Mouse (Mus musculus) midbrain, embryonic 11.5 days (tissue): ENCODE results near the gene Adam15. TPM values are rescaled to one million over a fixed set of nuclear protein-coding genes. Genes with fewer than 3 reads are reported as not detected.
A peak's percentile ranks its signal among the peaks of the same experiment; 100 is the strongest.

ENCODE experiments used
- ATAC-seq: fragments of 200-750 bp; cut with Nextera tagmentation; 2 replicates; pipeline ENCODE4 v1.8.0; 2017; ENCODE audit warnings: moderate TSS enrichment, moderate library complexity; ENCODE audit not compliant: low FRiP score
- DNase-seq: peaks from one replicate; pipeline ENCODE4 v3.0.0; 2015; ENCODE audit warnings: low spot score; ENCODE audit errors: missing footprints
- H3K27ac ChIP-seq: fragments of 300-500 bp; sonication (generic); 2 replicates; pipeline ENCODE4 v1.5.1; 2014; ENCODE audit warnings: low read depth, low read length
- H3K27me3 ChIP-seq: fragments of 300-500 bp; sonication (generic); 2 replicates; pipeline ENCODE4 v1.6.1; 2014; ENCODE audit warnings: mild to moderate bottlenecking, low read length, moderate library complexity, mixed read lengths; ENCODE audit not compliant: control insufficient read depth, insufficient read depth
- H3K36me3 ChIP-seq: fragments of 300-500 bp; sonication (generic); 2 replicates; pipeline ENCODE4 v1.6.1; 2014; ENCODE audit warnings: mild to moderate bottlenecking, low read length, moderate library complexity, mixed read lengths; ENCODE audit not compliant: control insufficient read depth, insufficient read depth
- H3K4me1 ChIP-seq: fragments of 300-500 bp; sonication (generic); 2 replicates; pipeline ENCODE4 v1.6.1; 2014; ENCODE audit warnings: low read length; ENCODE audit not compliant: control insufficient read depth, insufficient read depth
- H3K4me2 ChIP-seq: fragments of 300-500 bp; sonication (generic); 2 replicates; pipeline ENCODE4 v1.6.1; 2014; ENCODE audit warnings: mild to moderate bottlenecking, moderate library complexity
- H3K4me3 ChIP-seq: fragments of 300-500 bp; sonication (generic); 2 replicates; pipeline ENCODE4 v1.5.1; 2014; ENCODE audit warnings: low read depth, low read length
- H3K9ac ChIP-seq: fragments of 300-500 bp; sonication (generic); 2 replicates; pipeline ENCODE4 v1.6.1; 2014; ENCODE audit warnings: low read length
- H3K9me3 ChIP-seq: fragments of 300-500 bp; sonication (generic); 2 replicates; pipeline ENCODE4 v1.6.1; 2016; ENCODE audit warnings: low read length; ENCODE audit not compliant: control insufficient read depth
- WGBS: fragments of 180-500 bp; shearing (Covaris S2); extraction: QIAGEN DNeasy Blood & Tissue Kit; methylation state at CpG from one replicate; pipeline ENCODE4 v1.1.7; 2014; 5-methylcytosine and 5-hydroxymethylcytosine counted together
- polyA plus RNA-seq: library from polyadenylated mRNA; unstranded; fragments of >200 nt; fragmentation: Nextera tagmentation; extraction: Ambion mirVana; gene quantifications from 2 replicates; pipeline ENCODE4 v1.2.1, GENCODE M21; 2014

The Adam15 gene
- polyA plus RNA-seq, 1 experiment from 2014 or later, result 18.7 TPM

DNA sequence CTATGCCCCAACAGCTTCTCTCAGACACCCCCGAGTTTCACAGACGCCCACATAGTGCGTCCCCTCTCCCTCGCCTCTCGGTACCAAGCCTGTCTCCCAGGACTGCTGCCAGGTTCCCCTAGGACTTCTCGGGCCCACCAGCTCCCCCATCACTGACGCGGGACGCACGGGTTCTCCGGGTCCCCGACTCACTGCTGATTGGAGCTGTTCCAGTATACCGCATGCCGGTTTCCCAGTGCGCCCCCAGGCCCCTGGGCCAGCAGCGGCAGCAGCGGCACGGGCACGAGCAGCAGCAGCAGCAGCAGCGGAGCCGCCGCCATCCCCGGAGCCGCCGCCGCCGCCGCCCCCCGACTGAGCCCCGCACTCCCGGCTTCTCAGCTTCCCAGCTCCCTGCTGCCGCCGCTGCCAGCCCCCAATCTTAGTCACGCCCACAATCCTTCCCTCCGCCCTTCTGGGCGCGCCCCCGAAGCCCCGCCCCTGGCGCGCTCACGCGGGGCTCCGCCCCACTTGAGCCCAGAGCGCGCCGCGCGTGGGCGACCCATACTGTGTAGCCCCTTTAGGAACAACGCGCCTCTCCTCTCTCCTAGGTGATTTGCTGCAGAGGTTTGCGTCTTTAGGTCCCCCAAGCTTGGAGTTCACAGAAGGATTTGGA, 27.2 kb downstream of the Adam15 start, which contains the start of gene Efna3:
TSS of gene Efna3 (minus strand) at position 452 of the 652 bp plus-strand sequence.
- H3K9me3 ChIP-seq, result no peaks in the 10 kb centered on the region

DNA sequence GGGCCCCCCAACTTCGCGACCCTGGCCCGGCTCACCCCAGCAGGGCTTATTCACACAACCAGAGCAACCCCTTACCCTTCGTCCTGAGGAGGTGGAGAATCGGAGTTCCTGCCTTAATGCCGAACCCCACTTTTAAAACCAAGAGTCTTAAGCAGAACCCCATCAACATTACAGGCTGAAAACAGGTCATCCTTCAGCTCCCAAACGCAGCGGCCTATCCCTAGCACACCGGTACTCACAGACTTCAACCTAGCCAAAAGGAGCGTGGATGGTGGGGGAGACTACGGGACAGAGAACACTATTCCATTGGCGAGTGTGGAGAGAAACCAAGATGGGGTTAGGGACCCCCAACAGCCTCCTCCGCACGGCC, 27.7 kb downstream of the Adam15 start:
- WGBS, result under 1% methylated on average over 14 of the region's 14 CpGs
- Histone ChIP-seq H3K9ac (peak overlapping the region; percentile 64), H3K36me3 (no peaks in the 10 kb centered on the region), H3K4me1 (peaks cover 39% of the 10 kb centered on the region), H3K4me3 (peak overlapping the region; percentile 52), H3K4me2 (peak overlapping the region; percentile 95), H3K27me3 (peaks cover 59% of the 10 kb centered on the region), H3K9me3 (no peaks in the 10 kb centered on the region), H3K27ac (no peak overlapping the region)
- peak; percentile 94 for DNase-seq
- no peak for ATAC-seq

More for the DNA sequence above, 27.2 kb downstream of the Adam15 start, which contains the start of gene Efna3:
- DNase-seq, result peak; percentile 97
- Histone ChIP-seq H3K36me3 (no peaks in the 10 kb centered on the region), H3K4me3 (peak within 1 kb of the TSS; percentile 52), H3K27ac (no peak within 1 kb of the TSS), H3K27me3 (peaks cover 55% of the 10 kb centered on the region), H3K4me2 (peak within 1 kb of the TSS; percentile 95), H3K9ac (peak within 1 kb of the TSS; percentile 64), H3K4me1 (peaks cover 37% of the 10 kb centered on the region)
- ATAC-seq, result peak; percentile 49
- 1% methylated on average over 46 of the region's 53 CpGs for WGBS

DNA sequence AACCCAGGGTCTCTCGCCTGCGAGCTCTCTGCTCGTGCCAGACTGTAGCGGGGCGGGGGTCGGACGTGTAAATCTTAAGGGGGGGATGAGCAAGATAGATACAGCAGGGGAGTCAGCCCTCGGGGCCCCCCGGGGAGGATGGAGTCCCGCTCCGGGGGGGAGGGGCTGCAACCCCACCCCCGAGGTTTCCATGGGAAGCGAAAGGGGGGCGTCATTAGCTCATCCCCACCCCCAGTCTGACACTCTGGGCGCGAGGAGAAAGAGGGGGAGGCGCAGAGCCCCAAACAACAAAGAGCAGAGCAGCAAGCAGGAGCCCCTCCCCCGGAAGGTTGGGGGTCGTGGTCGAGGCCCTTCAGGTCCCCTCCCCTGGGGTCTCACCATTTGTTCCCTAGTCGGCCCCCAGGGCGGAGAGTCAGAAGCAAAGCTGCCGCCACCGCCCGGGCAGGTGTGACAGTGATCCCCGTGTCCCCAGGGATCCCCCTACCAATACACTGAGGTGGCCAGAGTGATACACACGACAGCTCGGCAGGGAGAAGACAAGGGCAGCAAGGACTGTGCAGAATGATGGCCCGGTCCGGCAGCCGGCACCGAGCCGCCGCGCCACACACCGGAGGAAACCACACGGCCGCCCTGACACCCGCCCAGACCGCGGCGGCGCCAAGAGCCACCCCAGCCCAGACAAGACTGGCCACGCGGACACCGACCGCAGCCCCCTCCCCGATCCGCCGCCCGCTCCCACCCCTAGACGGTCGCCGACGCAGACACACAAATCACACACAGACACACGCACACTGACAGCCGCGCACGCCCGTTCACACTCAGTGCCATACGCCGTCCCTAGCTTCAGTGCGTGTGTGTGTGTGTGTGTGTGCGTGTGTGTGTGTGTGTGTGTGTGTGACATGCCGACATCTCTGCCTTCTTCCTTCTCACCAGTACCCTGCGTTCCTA, 28.3 kb downstream of the Adam15 start:
- Histone ChIP-seq H3K4me3 (peak overlapping the region; percentile 52), H3K4me1 (peaks cover 42% of the 10 kb centered on the region), H3K27ac (peak overlapping the region; percentile 59), H3K27me3 (peaks cover 62% of the 10 kb centered on the region), H3K9ac (peak overlapping the region; percentile 64), H3K4me2 (peak overlapping the region; percentile 95), H3K9me3 (no peaks in the 10 kb centered on the region), H3K36me3 (no peaks in the 10 kb centered on the region)
- ATAC-seq, result peak; percentile 12; the same call in 1 of the 2 replicates
- peak; percentile 93 for DNase-seq
- WGBS, result under 1% methylated on average over 58 of the region's 66 CpGs

DNA sequence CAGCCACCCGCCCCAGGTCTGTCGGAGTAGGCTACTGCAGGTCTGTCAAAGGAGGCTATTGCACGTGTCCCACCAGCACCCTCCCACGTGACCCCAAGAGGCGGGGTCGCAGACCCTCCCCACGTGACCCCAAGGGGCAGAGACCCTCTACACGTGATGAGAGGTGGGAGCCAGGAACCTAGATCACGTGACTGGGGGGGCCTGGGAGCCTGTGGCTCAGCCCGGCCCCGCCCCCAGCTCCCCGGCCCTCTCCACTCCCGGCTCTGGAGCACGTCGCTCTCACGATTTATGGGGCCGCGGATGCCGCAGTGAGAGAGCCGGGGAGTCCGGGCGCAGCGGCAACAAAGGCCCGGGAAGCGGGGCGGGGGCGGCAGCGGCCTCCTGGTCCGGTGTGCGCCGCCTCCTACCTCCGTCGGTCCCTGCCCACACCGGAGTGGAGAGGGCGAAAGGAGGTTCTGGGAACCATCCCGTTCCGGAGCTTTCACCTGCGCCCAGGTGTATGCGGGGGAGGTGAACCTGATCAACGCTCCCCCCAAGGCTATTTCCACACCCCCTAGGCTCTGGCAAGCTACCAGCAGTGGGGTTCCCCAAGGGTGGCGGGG, 29.1 kb downstream of the Adam15 start:
- H3K4me1 ChIP-seq, result peaks cover 47% of the 10 kb centered on the region
- 1% methylated on average over 41 of the region's 41 CpGs for WGBS
- no peaks in the 10 kb centered on the region for H3K36me3 ChIP-seq
- H3K4me3 ChIP-seq, result peak overlapping the region; percentile 52
- ATAC-seq (peak; percentile 17), DNase-seq (peak; percentile 95)
- H3K4me2 ChIP-seq, result peak overlapping the region; percentile 95
- H3K9me3 ChIP-seq, result no peaks in the 10 kb centered on the region
- peak overlapping the region; percentile 64 for H3K9ac ChIP-seq
- H3K27me3 ChIP-seq, result peaks cover 70% of the 10 kb centered on the region
- peak overlapping the region; percentile 59 for H3K27ac ChIP-seq

DNA sequence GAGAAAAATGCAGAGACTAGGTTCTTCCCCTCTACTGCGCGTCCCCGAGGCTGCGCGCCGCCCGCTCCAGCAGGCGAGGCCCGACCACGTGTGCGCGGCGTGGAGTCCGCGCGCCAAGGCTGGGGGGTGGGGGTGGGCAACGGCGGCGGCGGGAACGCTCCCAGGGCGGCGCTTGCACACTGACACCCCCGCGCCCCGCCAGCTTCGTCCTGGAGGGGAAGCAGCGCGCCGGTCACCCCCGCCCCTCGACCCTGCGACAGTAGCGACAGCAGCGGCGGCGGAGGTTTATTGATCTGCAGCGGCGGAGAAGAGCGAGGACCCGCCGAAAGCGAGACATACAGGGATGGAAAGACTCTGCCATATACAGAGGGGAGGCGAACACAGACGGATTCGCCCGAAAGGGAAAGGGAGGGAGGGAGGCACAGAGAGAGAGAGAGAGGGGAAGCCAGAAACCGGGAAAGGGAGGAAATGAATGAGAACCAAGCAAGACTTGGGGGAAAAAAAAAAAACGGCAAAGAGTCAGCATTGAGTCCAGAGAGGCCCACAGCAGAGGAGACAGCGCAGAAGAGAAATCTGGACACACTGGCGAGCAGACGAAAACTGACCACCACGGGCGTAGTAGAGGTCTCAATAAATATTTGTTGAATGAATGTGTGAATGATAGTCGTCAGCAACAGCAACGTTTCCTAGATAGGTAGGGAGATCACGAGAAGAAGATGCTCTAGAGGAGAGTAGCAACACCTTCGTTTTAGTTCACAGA, 30.0 kb downstream of the Adam15 start:
- H3K27ac ChIP-seq, result no peak overlapping the region; the same call in 1 of the 2 replicates
- 4% methylated on average over 58 of the region's 58 CpGs for WGBS
- DNase-seq, result peak; percentile 93
- H3K4me2 ChIP-seq, result peak overlapping the region; percentile 95
- no peak for ATAC-seq
- H3K36me3 ChIP-seq, result no peaks in the 10 kb centered on the region
- peaks cover 56% of the 10 kb centered on the region for H3K4me1 ChIP-seq
- peaks cover 71% of the 10 kb centered on the region for H3K27me3 ChIP-seq
- no peaks in the 10 kb centered on the region for H3K9me3 ChIP-seq
- H3K4me3 ChIP-seq, result peak overlapping the region; percentile 34
- H3K9ac ChIP-seq, result peak overlapping the region; percentile 52

DNA sequence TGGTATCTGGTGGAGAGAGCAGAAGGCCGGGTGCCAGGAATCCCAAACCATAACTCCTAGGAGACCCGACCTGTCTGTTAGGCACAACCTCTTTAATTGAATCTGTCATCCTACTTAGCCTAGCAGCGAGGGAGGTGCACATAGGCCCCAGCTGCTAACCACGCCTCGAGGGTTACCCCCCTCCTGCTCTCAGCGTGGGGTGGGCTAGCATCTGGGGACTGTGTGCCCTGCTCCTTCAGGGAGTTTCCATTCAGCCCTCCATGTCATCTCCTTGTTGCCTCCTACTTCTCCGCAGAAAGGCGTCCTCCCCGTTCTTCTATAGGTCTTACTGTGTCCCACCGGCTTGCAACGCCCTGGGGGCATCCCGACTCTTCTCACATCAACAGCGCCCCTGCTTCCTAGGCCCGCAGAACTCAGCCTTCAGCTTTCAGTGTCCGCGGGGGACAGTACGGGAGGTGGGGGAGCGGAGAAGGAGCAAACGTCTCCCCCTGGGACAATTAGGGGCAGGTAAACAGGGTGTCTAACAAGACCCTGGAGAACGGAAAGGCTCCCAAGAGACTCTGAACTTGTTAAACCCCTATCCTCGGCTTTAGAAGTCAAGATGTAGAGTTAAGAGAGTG, 30.7 kb downstream of the Adam15 start:
- 8% methylated on average over 21 of the region's 21 CpGs for WGBS
- Histone ChIP-seq H3K27ac (no peak overlapping the region; the same call in 1 of the 2 replicates), H3K4me1 (peaks cover 56% of the 10 kb centered on the region), H3K9ac (peak overlapping the region; percentile 52; the same call in 1 of the 2 replicates), H3K27me3 (peaks cover 71% of the 10 kb centered on the region), H3K9me3 (no peaks in the 10 kb centered on the region), H3K4me2 (peak overlapping the region; percentile 95), H3K36me3 (no peaks in the 10 kb centered on the region), H3K4me3 (peak overlapping the region; percentile 34)
- DNase-seq (no peak), ATAC-seq (no peak)

DNA sequence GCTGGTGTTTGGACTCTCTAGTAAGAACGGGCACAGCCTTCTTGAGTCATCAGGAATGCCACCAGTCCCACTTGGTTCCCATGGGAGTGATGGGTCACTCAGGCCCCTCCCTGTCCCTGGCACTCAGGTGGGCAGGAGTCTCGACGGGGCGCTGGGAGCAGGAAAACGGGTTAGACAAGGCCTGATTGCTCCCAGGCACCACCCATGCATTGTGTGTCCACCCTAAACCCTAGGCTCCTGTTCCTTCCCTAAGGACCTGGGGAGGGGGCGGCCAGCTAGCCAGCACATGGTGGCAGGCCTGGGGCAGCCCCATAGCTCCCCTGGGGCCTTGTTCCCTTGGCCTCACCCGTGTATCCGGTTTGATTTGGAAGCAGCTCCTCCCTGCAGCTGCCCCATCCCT, 31.5 kb downstream of the Adam15 start:
- H3K4me1 ChIP-seq, result peaks cover 56% of the 10 kb centered on the region
- no peak overlapping the region for H3K4me2 ChIP-seq

DNA sequence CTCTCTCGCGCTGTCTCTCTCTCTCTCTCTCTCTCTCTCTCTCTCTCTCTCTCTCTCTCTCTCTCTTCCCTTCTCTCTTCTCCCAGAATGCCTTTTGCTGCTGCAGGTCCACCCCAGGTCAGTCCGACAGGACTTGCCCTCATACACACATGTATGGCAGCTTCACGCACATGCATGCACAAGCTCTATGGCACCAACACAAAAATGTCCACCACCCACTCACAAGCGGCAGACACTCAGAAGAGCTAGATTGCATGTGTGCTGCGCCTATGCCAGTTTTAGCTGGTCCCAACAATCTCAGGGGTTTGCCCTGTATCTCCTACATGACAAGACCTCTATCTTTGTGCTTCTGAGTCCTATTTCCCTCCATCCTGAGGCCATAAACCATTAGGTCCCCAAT, 32.5 kb downstream of the Adam15 start:
- Histone ChIP-seq H3K27ac (no peak overlapping the region), H3K36me3 (no peaks in the 10 kb centered on the region), H3K9me3 (no peaks in the 10 kb centered on the region), H3K27me3 (peaks cover 62% of the 10 kb centered on the region), H3K9ac (no peak overlapping the region), H3K4me1 (peaks cover 52% of the 10 kb centered on the region), H3K4me3 (no peak overlapping the region), H3K4me2 (peak overlapping the region; percentile 17; the same call in 1 of the 2 replicates)
- DNase-seq (no peak), ATAC-seq (no peak)
- WGBS, result 47% methylated on average over 6 of the region's 6 CpGs

More for the DNA sequence above, 31.5 kb downstream of the Adam15 start:
- DNase-seq (no peak), ATAC-seq (no peak)
- Histone ChIP-seq H3K9ac (no peak overlapping the region), H3K27ac (no peak overlapping the region), H3K4me3 (no peak overlapping the region), H3K9me3 (no peaks in the 10 kb centered on the region), H3K27me3 (peaks cover 71% of the 10 kb centered on the region), H3K36me3 (no peaks in the 10 kb centered on the region)
- 71% methylated on average over 8 of the region's 8 CpGs for WGBS
